Mouse (Mus musculus): Measurements from ENCODE around the gene Col13a1. TPM values are rescaled to one million over a fixed set of nuclear protein-coding genes. Genes with fewer than 3 reads are reported as not detected.

Col13a1 gene
- total RNA-seq, 2 experiments from 2014 or later, result 2.1 to 2.4 TPM

Other genes with a start within 250 kb of the Col13a1 start
- gene H2afy2, start 195.0 kb downstream of the Col13a1 start, total RNA-seq (2021), result 100 to 1,000 TPM; 124 to 126 TPM
- not detected for gene Neurog3, start 154.0 kb upstream of the Col13a1 start, total RNA-seq (2021)
- gene Fam241b, start 164.8 kb upstream of the Col13a1 start, total RNA-seq (2021), result 10 to 100 TPM; 77.9 to 92.9 TPM